Mouse (Mus musculus) embryonic stem cell, embryonic (primary cell): ENCODE measurements around the gene Prx.

Experiments
- CTCF ChIA-PET, 4 experiments: fragments of 300-600 bp in 2 of 4; fragments of 350-600 bp in 2 of 4; sonication (Branson Sonifier 250); formaldehyde crosslinking; loops; one replicate each; lab custom pipeline; 2022; ENCODE audit warnings: inconsistent platforms in 2 of 4; lab: Charles Lee
- POLR2A ChIA-PET, 4 experiments: fragments of 300-600 bp in 2 of 4; fragments of 350-600 bp in 2 of 4; sonication (Branson Sonifier 250); formaldehyde crosslinking; loops; one replicate each; lab custom pipeline; 2022; ENCODE audit warnings: antibody characterized with exemption in 4 of 4, inconsistent platforms in 1 of 4; lab: Charles Lee

Prx gene

DNA sequence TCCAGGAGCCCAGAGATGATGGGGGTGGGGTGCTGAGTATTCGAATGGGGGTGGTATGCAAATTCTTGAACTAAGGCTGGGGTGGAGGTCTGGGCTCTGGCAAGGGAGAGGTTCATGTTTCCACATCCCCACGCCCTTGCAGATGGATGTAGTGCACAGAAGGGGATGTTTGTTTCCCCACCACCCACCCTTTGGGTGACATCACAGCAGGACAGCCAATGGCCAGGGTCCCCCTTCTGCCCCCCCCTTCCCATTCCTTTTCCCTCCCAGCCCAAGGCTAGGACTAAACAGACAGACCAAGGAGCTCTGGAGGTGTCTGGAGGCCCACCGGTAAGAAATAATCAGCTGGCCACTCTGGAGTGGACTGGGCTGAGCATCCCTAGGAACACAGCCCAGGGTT is at the start of gene Prx:
Gene Prx, plus strand, starts transcription at position 289 of the 400 bp plus-strand sequence.
- CTCF ChIA-PET = interaction anchor here (0.5 to 10.6 kb wide), 7 partner anchors 8 to 214 kb away, joined by 3 to 131 read pairs (median 3); partner anchors contain the start of gene Sertad1 (in 1 of the 4)
- POLR2A ChIA-PET = interaction anchor here (0.6 to 15.7 kb wide), 16 partner anchors 8 to 167 kb away, joined by 3 to 551 read pairs (median 4); partner anchors contain the start of gene Sertad1 (in 3 of the 4)

DNA sequence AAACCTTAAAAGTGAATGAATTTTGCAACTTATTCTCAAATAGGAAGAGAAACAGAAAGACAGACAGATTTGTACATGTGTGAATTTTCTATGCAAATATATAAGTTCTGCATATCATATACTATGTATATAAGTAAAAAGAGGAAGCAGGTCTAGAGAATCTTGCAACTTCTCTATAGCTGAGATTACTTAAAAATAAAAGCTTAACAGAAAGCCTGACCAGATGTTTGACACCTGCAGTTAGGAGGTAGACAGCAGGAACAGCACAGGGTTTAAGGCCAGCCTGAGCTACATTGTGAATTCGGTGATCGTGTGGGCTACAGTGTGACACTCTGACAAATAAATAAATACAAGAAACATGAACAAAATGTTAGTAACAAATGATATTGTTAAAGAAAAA is 47.8 kb upstream of the Prx start:
- POLR2A ChIA-PET = interaction anchor here in 2 of 4 experiments (1.4 to 3.9 kb wide), 4 partner anchors 23 to 40 kb away, joined by 4 to 26 read pairs (median 4); partner anchors contain the start of gene Sertad1 (in 1 of the 2)

DNA sequence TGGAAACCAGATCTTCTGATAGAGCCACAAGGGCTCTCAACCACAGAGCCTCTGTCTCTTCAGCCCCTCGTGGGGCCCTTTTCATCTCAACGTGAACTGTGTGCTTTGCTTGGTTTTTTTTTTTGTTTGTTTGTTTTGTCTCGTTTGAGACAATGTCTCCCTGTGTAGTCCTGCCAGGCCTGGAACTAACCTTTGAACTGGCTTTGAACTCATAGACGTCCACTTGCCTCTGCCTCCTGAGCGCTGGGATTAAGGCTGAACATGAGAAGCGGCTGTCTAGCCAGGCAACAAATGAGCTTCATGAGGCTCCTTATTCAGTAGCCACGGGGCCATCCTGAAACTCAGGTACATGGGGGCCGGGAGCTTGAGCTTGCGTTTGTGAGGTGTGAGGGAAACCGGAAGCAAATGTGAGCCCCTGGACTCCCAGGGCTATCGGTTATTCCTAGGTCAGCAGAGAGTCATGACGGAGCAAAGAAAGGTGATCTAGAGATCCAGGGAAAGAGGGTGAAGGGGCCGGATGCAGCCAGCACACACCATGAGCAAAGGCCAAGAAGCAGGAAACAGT is 46.8 kb upstream of the Prx start:
- ChIA-PET POLR2A (interaction anchor here in 3 of 4 experiments (0.6 to 1.9 kb wide), 7 partner anchors 15 to 285 kb away, joined by 3 to 4 read pairs (median 4); partner anchors contain the start of genes Sertad1 (in 1 of the 3) and Sertad3 (in 1 of the 3)), CTCF (interaction anchor here in 1 of 4 experiments (0.9 to 1.0 kb wide), 3 partner anchors 32 to 56 kb away, joined by 3 read pairs; partner anchors contain the start of gene Sertad1)

More for the DNA sequence above, 47.8 kb upstream of the Prx start:
- CTCF ChIA-PET = interaction anchor here in 2 of 4 experiments (0.9 to 1.0 kb wide), 2 partner anchors 31 to 32 kb away, joined by 3 to 7 read pairs; no protein-coding TSS in a partner anchor

DNA sequence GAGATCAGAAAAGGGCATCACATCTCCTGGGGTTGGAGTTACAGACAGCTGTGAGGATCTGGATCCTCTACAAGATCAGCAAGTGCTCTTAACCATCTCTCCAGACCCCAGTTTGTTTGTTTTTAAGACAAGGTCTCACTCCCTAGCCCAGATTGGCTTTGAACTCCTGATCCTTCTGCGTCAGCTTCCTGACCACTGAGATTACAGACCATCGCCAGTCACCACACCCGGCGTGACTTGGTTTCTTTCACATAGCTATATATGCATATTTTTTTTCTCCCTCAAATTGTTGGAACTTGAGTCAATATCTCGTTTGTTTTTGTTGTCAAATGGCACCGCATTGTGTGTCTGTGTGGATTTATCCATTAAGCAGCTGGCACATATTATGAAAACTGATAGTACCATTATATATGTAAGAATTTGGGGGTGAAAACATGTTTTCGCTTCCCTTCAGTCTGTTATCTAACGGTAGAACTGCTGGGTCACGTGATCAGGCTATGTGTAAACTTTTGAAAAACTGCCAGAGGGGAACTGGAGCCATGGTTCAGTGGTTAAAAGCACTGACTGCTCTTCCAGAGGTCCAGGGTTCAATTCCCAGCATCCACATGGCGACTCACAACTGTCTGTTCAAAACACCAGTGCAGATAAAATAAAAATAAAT is 44.5 kb upstream of the Prx start:
- ChIA-PET CTCF (interaction anchor here (0.6 to 1.4 kb wide), 7 partner anchors 20 to 138 kb away, joined by 3 to 5 read pairs (median 3); no protein-coding TSS in a partner anchor), POLR2A (interaction anchor here in 3 of 4 experiments (0.6 to 1.6 kb wide), 6 partner anchors 15 to 357 kb away, joined by 3 to 7 read pairs (median 4); partner anchors contain the start of gene Sertad1 (in 1 of the 3))

DNA sequence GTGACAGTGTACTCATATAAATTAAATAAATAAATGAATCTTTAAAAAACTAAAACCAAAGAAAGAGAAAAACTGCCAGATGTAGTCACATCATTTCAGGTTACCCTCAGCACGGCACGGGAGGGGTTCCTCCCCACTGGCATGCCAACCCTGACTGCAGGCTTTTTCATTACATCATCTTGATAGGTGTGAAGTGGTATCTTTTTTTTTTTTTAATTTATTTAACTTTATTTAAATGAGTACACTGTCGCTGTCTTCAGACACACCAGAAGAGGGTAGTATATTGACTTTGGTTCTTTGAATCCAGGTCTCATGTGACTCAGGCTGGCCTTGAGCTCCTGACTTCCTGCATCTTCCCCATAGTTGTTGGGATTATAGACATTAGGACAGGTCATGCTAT is 43.9 kb upstream of the Prx start:
- CTCF ChIA-PET = interaction anchor here in 3 of 4 experiments (0.6 to 1.4 kb wide), 3 partner anchors 19 to 1670 kb away, joined by 3 read pairs; no protein-coding TSS in a partner anchor
- POLR2A ChIA-PET = interaction anchor here in 3 of 4 experiments (0.6 to 1.6 kb wide), 5 partner anchors 10 to 49 kb away, joined by 3 to 7 read pairs (median 3); partner anchors contain the start of gene Sertad1 (in 1 of the 3)

DNA sequence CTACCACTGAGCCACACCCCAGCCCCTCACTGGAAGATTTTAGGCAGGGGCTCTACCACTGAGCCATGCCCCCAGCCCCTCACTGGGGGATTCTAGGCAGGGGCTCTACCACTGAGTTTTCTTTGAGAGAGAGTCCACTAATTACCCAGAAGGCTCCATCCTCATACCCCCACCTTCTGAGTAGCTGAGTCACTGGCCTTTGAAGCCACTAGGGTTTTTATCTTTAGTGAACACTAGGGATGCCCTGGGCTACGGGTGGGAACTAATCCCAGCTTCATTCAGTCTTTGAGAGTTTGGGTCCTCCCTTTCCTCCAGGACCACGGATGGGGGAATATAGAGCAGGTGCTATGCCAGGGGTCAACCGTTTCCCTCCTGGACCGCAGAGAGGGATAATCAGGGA is 40.5 kb upstream of the Prx start:
- POLR2A ChIA-PET = interaction anchor here in 2 of 4 experiments (0.9 to 3.6 kb wide), 11 partner anchors 9 to 201 kb away, joined by 3 to 28 read pairs (median 5); partner anchors contain the start of genes Sertad1 (in 1 of the 2) and Sertad3 (in 1 of the 2)
- CTCF ChIA-PET = interaction anchor here in 1 of 4 experiments (1.3 kb wide), 1 partner anchor 16 kb away, joined by 4 read pairs; no protein-coding TSS in a partner anchor

DNA sequence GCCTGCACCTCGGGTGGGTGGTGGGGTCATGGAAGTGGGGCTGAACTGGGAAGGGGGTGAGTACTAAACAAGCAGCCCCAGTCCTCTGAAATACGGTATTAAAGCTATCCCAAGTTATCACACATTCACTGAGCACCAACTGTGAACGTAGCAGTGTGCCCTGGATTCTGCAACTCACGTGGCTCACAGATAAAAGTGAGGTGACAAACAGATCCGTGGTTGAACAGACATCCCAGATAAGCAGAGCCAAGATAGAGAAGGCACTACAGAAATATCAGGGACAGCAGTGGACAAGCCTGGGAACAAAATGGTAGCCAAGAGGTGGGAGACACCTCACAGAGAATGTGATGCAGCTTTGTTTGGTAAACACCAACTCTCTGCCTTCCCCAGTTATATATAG is 39.5 kb upstream of the Prx start:
- ChIA-PET CTCF (interaction anchor here in 2 of 4 experiments (1.3 to 1.4 kb wide), 2 partner anchors 15 to 61 kb away, joined by 3 to 4 read pairs; no protein-coding TSS in a partner anchor), POLR2A (interaction anchor here in 3 of 4 experiments (0.5 to 3.6 kb wide), 6 partner anchors 10 to 101 kb away, joined by 3 to 28 read pairs (median 3); partner anchors contain the start of gene Sertad3 (in 1 of the 3))

DNA sequence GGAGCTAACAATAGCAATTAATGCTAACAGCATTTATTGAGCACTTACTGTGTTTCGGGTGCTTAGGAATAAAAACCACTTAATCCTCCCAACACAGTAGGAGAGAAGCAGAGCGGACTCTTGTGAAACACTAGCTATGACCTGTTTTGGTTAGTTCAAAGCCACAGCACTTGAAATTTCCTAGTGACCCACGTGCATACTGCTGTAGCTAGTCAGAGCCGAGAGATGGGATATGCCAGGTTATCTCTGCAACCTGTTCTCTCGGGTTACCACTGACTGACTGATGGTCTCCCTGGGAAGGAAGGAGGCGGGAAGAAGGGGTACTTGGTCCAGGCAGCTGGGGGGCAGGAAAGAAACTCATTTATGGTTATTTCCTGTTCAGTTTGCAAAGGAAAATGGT is 38.6 kb upstream of the Prx start:
- ChIA-PET CTCF (interaction anchor here in 2 of 4 experiments (0.5 to 1.4 kb wide), 4 partner anchors 23 to 357 kb away, joined by 3 to 4 read pairs (median 3); no protein-coding TSS in a partner anchor), POLR2A (interaction anchor here in 3 of 4 experiments (0.5 to 3.6 kb wide), 9 partner anchors 11 to 100 kb away, joined by 3 to 28 read pairs (median 4); partner anchors contain the start of gene Sertad3 (in 1 of the 3))

DNA sequence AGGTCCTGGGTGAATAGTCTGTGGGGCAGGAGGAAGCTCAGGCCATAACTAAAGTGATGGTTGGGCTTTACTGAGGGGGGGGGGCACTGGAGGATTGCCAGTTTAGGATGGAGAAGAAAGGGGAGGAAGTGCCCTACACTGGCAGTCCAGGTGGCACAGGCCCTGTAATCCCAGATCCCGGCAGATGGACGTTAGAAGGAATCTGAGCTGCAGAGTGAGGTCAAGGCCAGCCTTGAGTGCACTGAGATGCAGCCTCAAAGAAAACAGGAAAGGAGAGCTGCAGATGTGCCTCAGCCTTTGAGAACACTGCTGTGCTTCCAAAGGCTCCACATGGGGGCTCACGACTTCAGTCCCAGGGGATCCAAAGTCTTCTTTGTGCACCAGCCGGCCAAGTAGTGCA is 31.5 kb upstream of the Prx start:
- CTCF ChIA-PET = interaction anchor here in 2 of 4 experiments (0.6 to 0.7 kb wide), 4 partner anchors 10 to 221 kb away, joined by 3 to 5 read pairs (median 4); no protein-coding TSS in a partner anchor
- POLR2A ChIA-PET = interaction anchor here (0.6 to 1.5 kb wide), 15 partner anchors 19 to 705 kb away, joined by 3 to 5 read pairs (median 3); partner anchors contain the start of gene Sertad1 (in 2 of the 4)

DNA sequence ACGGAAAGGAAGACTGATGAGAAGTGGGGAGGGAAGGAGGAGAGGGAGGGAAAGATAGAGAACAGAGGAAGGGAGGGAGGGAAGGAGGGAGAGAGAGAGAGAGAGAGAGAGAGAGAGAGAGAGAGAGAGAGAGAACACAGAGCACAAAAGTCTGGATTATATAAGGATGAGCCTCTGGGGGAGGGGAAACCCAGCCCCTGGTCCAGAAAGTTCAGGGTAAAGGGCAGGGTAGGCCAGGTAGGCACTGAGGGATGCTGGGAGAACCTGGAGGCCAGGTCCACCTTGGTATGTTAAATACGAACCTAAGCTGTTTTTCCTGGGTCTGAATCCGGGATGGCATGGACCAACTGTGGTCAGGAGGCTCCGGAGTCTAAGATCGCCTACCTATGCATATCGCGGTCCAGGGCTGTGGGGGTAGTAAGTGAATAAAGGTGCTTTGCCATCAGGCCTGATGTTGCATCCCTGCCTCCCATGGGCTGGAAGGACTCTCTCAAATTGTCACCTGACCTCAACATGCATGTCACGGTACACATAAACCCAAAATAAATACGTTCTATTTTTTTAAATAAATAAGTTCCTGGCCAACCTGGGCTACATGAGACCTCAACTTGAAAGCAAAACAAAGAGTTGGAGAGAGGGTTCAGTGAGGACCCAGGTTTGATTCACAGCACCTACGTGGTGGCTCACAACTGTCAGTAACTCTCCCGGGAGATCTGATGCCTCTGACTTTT is 27.6 kb upstream of the Prx start:
- ChIA-PET POLR2A (interaction anchor here in 2 of 4 experiments (1.7 to 2.5 kb wide), 4 partner anchors 11 to 22 kb away, joined by 7 to 52 read pairs (median 14); partner anchors contain the start of gene Sertad1 (in 1 of the 2)), CTCF (interaction anchor here in 1 of 4 experiments (0.7 to 2.0 kb wide), 2 partner anchors 20 to 347 kb away, joined by 3 to 21 read pairs; no protein-coding TSS in a partner anchor)

DNA sequence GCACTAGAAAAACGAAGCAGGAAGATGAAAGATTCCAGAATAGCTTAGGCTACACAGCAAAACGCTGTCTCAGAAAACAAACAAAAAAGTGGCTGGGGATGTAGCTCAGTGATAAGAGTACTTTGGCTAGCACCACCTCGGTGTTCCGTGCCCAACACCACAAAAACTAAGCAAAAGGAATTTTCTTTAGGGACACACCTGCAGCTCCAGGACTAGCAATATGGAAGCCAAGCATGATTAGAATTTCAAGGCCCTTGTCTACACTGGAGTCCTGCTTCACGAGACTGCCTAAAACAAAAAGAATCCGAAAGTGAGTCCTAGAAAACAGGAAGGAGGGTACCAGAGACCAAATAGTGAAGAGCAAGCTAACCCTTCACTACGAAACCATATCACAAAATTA is 26.5 kb upstream of the Prx start:
- ChIA-PET POLR2A (interaction anchor here in 3 of 4 experiments (0.5 to 5.1 kb wide), 68 partner anchors 8 to 1721 kb away, joined by 3 to 79 read pairs (median 4); partner anchors contain the start of genes Sertad1 (in 3 of the 3), Blvrb (in 2 of the 3), Rab4b (in 2 of the 3) and Sptbn4 (in 2 of the 3)), CTCF (interaction anchor here (0.6 to 2.0 kb wide), 18 partner anchors 15 to 188 kb away, joined by 3 to 21 read pairs (median 3); partner anchors contain the start of gene Sertad1 (in 1 of the 4))

DNA sequence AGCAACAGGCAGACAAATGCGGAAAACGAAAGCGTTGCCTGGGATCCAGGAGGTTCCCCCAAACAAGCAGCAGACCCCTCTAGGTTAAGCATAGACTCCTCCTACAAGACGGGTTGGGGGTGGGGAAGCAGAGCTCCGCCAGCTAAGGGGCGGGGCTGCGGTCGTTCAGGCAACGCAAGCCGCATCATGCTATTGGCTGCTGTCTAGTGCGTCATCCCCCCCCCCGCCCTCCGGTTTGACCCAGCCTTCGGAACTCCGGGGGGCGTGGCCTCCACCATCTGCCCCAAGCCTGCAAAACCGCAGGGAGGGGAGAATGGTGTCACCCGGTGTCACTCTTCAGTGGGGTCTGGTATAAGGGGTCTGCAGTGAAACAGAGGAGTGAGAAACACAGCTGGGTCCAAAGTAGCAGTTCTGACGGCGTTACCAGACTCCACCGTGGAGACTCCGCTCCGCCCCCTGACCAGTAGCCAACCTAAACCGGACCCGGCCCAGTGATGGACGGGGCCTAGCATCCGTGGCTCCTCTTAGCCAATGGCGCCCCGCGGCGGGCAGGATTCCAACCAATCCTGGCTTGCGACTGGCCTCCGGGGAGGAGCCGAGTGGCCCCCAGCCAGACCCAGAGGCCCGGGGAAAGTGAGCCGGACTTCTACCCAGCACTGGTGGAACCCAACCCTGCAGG is 25.8 kb upstream of the Prx start, which contains the start of gene Sertad3:
Gene Sertad3, plus strand, starts transcription at position 613 of the 679 bp plus-strand sequence.
- ChIA-PET POLR2A (interaction anchor here in 3 of 4 experiments (0.5 to 5.1 kb wide), 72 partner anchors 9 to 1722 kb away, joined by 3 to 79 read pairs (median 4); partner anchors contain the start of genes Sertad1 (in 3 of the 3), Blvrb (in 2 of the 3), Rab4b (in 2 of the 3) and Sptbn4 (in 2 of the 3)), CTCF (interaction anchor here (0.6 to 2.0 kb wide), 21 partner anchors 14 to 189 kb away, joined by 3 to 21 read pairs (median 3); partner anchors contain the start of gene Sertad1 (in 1 of the 4))

DNA sequence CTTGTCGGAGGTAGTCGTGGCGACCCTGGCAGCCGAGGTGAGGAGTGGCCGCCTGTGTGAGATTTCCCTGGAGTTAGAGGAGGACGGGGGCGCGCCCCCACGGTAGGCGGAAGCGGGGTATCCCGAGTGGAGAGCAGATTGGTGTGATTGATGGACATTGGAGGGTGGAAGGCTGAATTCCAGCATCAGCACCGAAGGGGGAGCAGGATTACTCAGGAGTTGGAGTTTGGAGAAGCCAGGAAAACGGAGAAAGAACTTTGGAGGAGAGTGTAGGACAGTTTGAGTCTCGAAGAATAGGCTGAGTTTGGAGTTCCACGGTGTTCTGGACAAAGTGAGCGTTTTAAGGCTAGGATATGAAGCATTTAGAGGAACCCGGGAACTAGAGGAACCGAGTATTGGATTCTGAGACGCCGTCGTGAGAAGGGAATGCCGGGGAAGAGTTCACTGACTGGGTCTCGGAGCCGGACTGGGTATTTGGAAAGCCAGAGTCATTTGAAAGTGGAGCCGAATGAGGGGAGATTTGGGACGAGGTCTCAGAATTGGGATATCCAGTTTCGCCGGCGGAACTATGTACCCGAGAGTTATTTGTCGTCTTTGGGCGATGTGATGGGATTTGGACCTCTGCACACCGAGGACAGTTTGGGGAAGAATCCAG is 25.2 kb upstream of the Prx start:
- ChIA-PET CTCF (interaction anchor here (0.5 to 3.3 kb wide), 73 partner anchors 9 to 973 kb away, joined by 3 to 73 read pairs (median 4); partner anchors contain the start of genes Sertad1 (in 4 of the 4), Blvrb (in 2 of the 4), Akt2 (in 1 of the 4) and Coq8b (in 1 of the 4)), POLR2A (interaction anchor here (0.6 to 5.1 kb wide), 87 partner anchors 8 to 876 kb away, joined by 3 to 179 read pairs (median 4); partner anchors contain the start of genes Blvrb (in 3 of the 4), Sertad1 (in 3 of the 4), Sptbn4 (in 3 of the 4) and Coq8b (in 2 of the 4))

DNA sequence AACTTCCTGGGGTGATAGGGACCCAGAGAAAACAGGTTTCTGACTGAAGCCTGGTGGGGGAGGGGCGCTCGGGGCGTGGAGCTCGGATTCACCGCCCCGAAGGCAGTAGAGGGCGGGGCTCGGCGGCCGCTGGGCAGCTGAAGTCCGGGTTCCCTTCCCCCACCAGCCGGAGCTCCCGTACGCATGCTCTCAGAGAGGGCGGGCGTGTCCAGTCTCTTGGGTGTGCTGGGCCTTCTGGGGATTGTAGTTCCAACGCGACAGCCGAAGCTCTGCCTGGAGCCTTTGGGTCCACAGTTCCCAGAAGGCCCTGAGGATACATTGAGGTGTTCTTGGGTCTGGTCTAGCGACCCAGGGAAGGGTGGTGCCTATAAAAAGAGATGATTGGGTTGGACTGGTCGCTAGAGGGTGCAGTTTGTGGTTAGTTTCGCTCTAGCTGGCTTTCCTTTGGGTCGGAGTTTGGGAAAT is 24.6 kb upstream of the Prx start:
- ChIA-PET CTCF (interaction anchor here (0.5 to 3.3 kb wide), 74 partner anchors 8 to 1730 kb away, joined by 3 to 73 read pairs (median 4); partner anchors contain the start of genes Sertad1 (in 4 of the 4), Blvrb (in 2 of the 4), Akt2 (in 1 of the 4) and Coq8b (in 1 of the 4)), POLR2A (interaction anchor here (0.6 to 5.1 kb wide), 82 partner anchors 8 to 1505 kb away, joined by 3 to 179 read pairs (median 4); partner anchors contain the start of genes Blvrb (in 3 of the 4), Sertad1 (in 3 of the 4), Sptbn4 (in 3 of the 4) and Coq8b (in 2 of the 4))
